Mouse (Mus musculus) ES-E14 (cell line): ENCODE results near the gene Sult5a1. TPM values are rescaled to one million over a fixed set of nuclear protein-coding genes. Genes with fewer than 3 reads are reported as not detected.

Source experiments
- DNase-seq: peaks from one replicate; pipeline ENCODE4 v3.0.0-alpha.2; 2013; ENCODE audit warnings: low read depth, low spot score
- H3K27ac ChIP-seq: 2 replicates; pipeline ENCODE4 v1.5.1; 2012; ENCODE audit warnings: low read depth, mild to moderate bottlenecking, low read length, moderate library complexity, mixed read lengths; ENCODE audit not compliant: poor library complexity, insufficient read depth, severe bottlenecking
- H3K36me3 ChIP-seq: 2 replicates; pipeline ENCODE4 v1.6.1; 2012; ENCODE audit warnings: mild to moderate bottlenecking, low read length, moderate library complexity, mixed read lengths; ENCODE audit not compliant: control insufficient read depth, poor library complexity, insufficient read depth, severe bottlenecking
- H3K4me1 ChIP-seq, 2 experiments: fragments of 150-350 bp in 1 of 2; sonication (generic) in 1 of 2; 2 replicates each; pipeline ENCODE4 v1.6.1; 2012; ENCODE audit warnings: low read length in 2 of 2, mild to moderate bottlenecking in 1 of 2, mixed read lengths in 1 of 2; ENCODE audit not compliant: control insufficient read depth in 2 of 2, insufficient read depth in 2 of 2, poor library complexity in 1 of 2
- H3K4me3 ChIP-seq, 2 experiments: fragments of 150-350 bp in 1 of 2; sonication (generic) in 1 of 2; 2 replicates each; pipeline ENCODE4 v1.5.1; 2012; ENCODE audit warnings: low read length in 2 of 2, low read depth in 1 of 2, mild to moderate bottlenecking in 1 of 2, mixed read lengths in 1 of 2; ENCODE audit not compliant: insufficient read depth in 1 of 2, poor library complexity in 1 of 2, severe bottlenecking in 1 of 2
- H3K9ac ChIP-seq: 2 replicates; pipeline ENCODE4 v1.6.1; 2012; ENCODE audit warnings: low read depth, mild to moderate bottlenecking, low read length, mixed read lengths; ENCODE audit not compliant: poor library complexity, insufficient read depth, severe bottlenecking
- H3K9me3 ChIP-seq: fragments of 150-350 bp; sonication (generic); 2 replicates; pipeline ENCODE4 v1.6.1; 2012; ENCODE audit warnings: low read depth, mild to moderate bottlenecking, low read length; ENCODE audit not compliant: control insufficient read depth, insufficient read depth
- CHD2 ChIP-seq: IDR thresholded peaks from 2 replicates; pipeline ENCODE4 v1.6.1; 2014; ENCODE audit warnings: mild to moderate bottlenecking, low read depth, low read length, inconsistent platforms
- HCFC1 ChIP-seq: IDR thresholded peaks from 2 replicates; pipeline ENCODE4 v1.6.1; 2012; ENCODE audit warnings: low read length, inconsistent platforms, borderline replicate concordance; ENCODE audit not compliant: insufficient read depth
- MAFK ChIP-seq: IDR thresholded peaks from 2 replicates; pipeline ENCODE4 v1.6.1; 2014; ENCODE audit warnings: mild to moderate bottlenecking, low read depth, low read length, inconsistent platforms; ENCODE audit not compliant: insufficient read depth
- ZC3H11A ChIP-seq: IDR thresholded peaks from 2 replicates; pipeline ENCODE4 v1.6.1; 2012; ENCODE audit warnings: low read depth, mild to moderate bottlenecking, inconsistent platforms, low read length, borderline replicate concordance
- ZNF384 ChIP-seq: IDR thresholded peaks from 2 replicates; pipeline ENCODE4 v1.6.1; 2012; ENCODE audit warnings: low read depth, low read length, inconsistent platforms
- in situ Hi-C, 2 experiments: fragments of 600-800 bp; cut with MboI; formaldehyde crosslinking; loops; one replicate each; pipeline ENCODE4 v1.15.1; 2025; ENCODE audit warnings: low sequenced_read_pairs in 2 of 2, inconsistent platforms in 1 of 2; ENCODE audit not compliant: unreplicated experiment in 2 of 2
- total RNA-seq: library from RNA; depleted of rRNA; stranded (reverse); fragments of 300-350 nt; gene quantifications from 2 replicates; pipeline ENCODE4 v1.2.3, GENCODE M21; 2012

Gene Sult5a1
- total RNA-seq, 1 experiment = 3.3 TPM

GRCm38 (mm10) chr8:123150737-123151171, 7.4 kb downstream of the Sult5a1 start:
- DNase-seq = no peak
- in situ Hi-C loops = no loop called here
- Histone ChIP-seq H3K4me1 (peaks cover 0 to 7% of the 10 kb centered on the region in 2 experiments; a peak in 1 of 4 replicates), H3K4me3 (no peak overlapping the region), H3K36me3 (no peaks in the 10 kb centered on the region), H3K9ac (no peak overlapping the region), H3K27ac (no peak overlapping the region), H3K9me3 (no peaks in the 10 kb centered on the region)
- no peak for TF ChIP-seq CHD2
- no peak for TF ChIP-seq ZC3H11A
- TF ChIP-seq HCFC1 = no peak
- TF ChIP-seq MAFK = no peak

- no peaks in the 10 kb centered on the region for H3K36me3 ChIP-seq
- TF ChIP-seq ZNF384 (no peak), ZC3H11A (no peak), MAFK (no peak), CHD2 (no peak), HCFC1 (no peak)
- in situ Hi-C loops = no loop called here
- H3K9me3 ChIP-seq = no peaks in the 10 kb centered on the region
- no peak overlapping the region for H3K4me3 ChIP-seq
- DNase-seq = no peak
- H3K9ac ChIP-seq = no peak overlapping the region
- H3K4me1 ChIP-seq = peaks cover 0 to 7% of the 10 kb centered on the region in 2 experiments; a peak in 1 of 4 replicates
- no peak overlapping the region for H3K27ac ChIP-seq
These were observed 11.7 kb downstream of the Sult5a1 start for GRCm38 (mm10) chr8:123146390-123146789.

GRCm38 (mm10) chr8:123145279-123145678, 12.8 kb downstream of the Sult5a1 start:
- Histone ChIP-seq H3K4me1 (peaks cover 0 to 7% of the 10 kb centered on the region in 2 experiments; a peak in 1 of 4 replicates), H3K9ac (no peak overlapping the region), H3K4me3 (no peak overlapping the region), H3K36me3 (no peaks in the 10 kb centered on the region), H3K27ac (no peak overlapping the region), H3K9me3 (peaks cover 2% of the 10 kb centered on the region; the same call in 1 of the 2 replicates)
- no peak for TF ChIP-seq HCFC1
- no peak for TF ChIP-seq CHD2
- TF ChIP-seq ZC3H11A = 0 out of 2 replicates have a peak, but pooled peaks have one; percentile 4
- in situ Hi-C loops = no loop called here
- no peak for DNase-seq

- H3K4me1 ChIP-seq = no peaks in the 10 kb centered on the region
- H3K4me3 ChIP-seq = no peak overlapping the region
- H3K9ac ChIP-seq = no peak overlapping the region
- TF ChIP-seq ZNF384 (no peak), CHD2 (no peak)
- no peak overlapping the region for H3K27ac ChIP-seq
- H3K36me3 ChIP-seq = no peaks in the 10 kb centered on the region
- peaks cover 2% of the 10 kb centered on the region; the same call in 1 of the 2 replicates for H3K9me3 ChIP-seq
- no peak for DNase-seq
- in situ Hi-C loops = no loop called here
These were observed 16.2 kb downstream of the Sult5a1 start for GRCm38 (mm10) chr8:123141741-123142462.

GRCm38 (mm10) chr8:123138741-123139140, 19.4 kb downstream of the Sult5a1 start:
- DNase-seq = no peak
- Histone ChIP-seq H3K27ac (no peak overlapping the region), H3K9me3 (peaks cover 2% of the 10 kb centered on the region; the same call in 1 of the 2 replicates), H3K4me3 (no peak overlapping the region), H3K36me3 (no peaks in the 10 kb centered on the region), H3K9ac (no peak overlapping the region), H3K4me1 (no peaks in the 10 kb centered on the region)
- TF ChIP-seq ZC3H11A (no peak), MAFK (no peak), ZNF384 (no peak), HCFC1 (no peak), CHD2 (no peak)
- in situ Hi-C loops = no loop called here
